Mouse (Mus musculus) splenic B cell, adult 2 months (primary cell): ENCODE results near the gene Lrrc7.
A peak's percentile ranks its signal among the peaks of the same experiment; 100 is the strongest.

Experiments used
- DNase-seq: peaks from one replicate; pipeline ENCODE4 v3.0.0-alpha.2; 2011; ENCODE audit warnings: low read depth, low spot score
- H3K27me3 ChIP-seq: 2 replicates; pipeline ENCODE4 v1.6.1; 2012; ENCODE audit warnings: mild to moderate bottlenecking, low read length, moderate library complexity, mixed read lengths; ENCODE audit not compliant: control insufficient read depth, poor library complexity, insufficient read depth, severe bottlenecking
- H3K36me3 ChIP-seq: 2 replicates; pipeline ENCODE4 v1.6.1; 2012; ENCODE audit warnings: mild to moderate bottlenecking, low read length, moderate library complexity, mixed read lengths; ENCODE audit not compliant: control insufficient read depth, poor library complexity, insufficient read depth, severe bottlenecking

Gene Lrrc7

DNA sequence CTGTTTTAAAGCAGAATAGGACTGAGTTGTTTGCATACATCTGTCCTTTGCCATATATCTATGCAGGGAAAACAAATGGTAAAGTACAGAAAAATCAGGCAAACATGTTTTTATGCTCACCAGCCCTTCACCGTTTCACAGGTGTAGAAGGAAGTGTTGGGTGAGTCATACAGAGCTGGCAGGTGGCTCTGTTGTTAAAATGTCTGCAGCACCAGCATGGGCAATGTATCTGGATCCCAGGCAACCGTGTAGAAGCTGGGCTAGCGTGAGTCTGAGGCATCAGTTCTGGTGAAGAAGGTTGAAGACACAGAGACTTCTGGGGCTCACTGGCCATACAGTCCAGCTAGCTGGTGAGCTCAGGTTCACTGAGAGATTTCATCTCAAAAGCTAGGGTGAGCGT, 468.1 kb downstream of the Lrrc7 start:
- no peaks in the 10 kb centered on the region for H3K36me3 ChIP-seq
- H3K27me3 ChIP-seq = no peaks in the 10 kb centered on the region
- no peak for DNase-seq

DNA sequence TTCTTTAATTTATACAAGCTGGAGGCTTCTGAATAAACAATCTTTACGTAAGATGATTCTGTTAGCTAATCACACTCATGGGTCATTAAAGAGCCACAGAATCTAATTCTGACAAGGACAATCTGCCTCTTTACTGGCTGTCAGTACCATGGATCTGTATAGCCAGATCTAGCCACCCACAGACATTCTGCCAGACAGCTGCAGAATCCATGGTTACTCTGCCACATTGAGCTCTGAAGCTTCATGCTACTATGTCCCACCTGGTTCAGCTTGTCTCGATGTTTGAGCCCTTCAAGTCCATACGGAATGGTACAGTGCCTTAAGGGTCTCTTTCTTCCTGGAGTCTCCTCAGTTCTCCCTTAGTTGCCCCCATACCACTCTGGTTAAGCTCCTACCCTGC, 470.4 kb downstream of the Lrrc7 start:
- Histone ChIP-seq H3K27me3 (no peaks in the 10 kb centered on the region), H3K36me3 (no peaks in the 10 kb centered on the region)

DNA sequence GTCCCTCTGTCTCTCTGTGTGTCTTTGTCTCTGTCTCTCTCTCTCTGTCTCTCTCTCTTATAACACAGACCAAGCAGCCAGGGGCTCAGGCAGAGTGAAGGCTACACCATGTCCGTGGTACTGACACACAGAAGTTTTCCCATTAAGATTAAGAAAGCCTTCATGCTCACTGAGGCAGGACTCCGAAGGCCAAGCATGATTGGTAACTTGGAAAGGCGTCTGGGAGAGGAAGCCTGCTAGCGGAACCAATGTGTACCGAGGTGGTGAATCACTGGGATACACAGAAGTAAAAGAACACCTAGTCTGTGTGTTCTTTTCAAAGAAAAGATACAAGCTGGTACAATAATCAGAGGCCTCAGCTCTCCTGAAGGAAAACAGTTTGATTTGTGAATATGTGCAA, 484.2 kb downstream of the Lrrc7 start:
- DNase-seq = no peak
- Histone ChIP-seq H3K27me3 (no peaks in the 10 kb centered on the region; the same call in 1 of the 2 replicates), H3K36me3 (no peaks in the 10 kb centered on the region)

More for the DNA sequence above, 470.4 kb downstream of the Lrrc7 start:
- DNase-seq = no peak

DNA sequence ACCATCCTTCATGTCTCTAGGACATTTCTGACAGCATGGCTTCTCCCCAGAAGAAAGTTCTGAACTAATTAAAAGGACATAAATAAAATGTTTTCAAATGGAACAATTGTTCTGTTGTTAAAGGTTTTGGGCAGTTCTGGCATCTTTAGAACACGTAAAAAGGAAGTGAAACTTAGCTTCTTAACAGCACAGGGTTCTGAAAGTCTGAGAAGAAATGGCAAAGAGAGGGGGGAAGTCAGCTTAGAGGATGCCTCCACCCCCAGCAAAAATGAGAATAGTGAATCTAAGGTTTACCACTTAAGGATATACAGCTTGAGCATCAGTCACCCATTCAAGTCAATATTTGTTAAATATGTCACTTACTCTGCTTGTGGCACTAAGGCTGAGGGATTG, 484.6 kb downstream of the Lrrc7 start:
- peak; percentile 74 for DNase-seq
- no peaks in the 10 kb centered on the region; the same call in 1 of the 2 replicates for H3K27me3 ChIP-seq
- H3K36me3 ChIP-seq = no peaks in the 10 kb centered on the region

DNA sequence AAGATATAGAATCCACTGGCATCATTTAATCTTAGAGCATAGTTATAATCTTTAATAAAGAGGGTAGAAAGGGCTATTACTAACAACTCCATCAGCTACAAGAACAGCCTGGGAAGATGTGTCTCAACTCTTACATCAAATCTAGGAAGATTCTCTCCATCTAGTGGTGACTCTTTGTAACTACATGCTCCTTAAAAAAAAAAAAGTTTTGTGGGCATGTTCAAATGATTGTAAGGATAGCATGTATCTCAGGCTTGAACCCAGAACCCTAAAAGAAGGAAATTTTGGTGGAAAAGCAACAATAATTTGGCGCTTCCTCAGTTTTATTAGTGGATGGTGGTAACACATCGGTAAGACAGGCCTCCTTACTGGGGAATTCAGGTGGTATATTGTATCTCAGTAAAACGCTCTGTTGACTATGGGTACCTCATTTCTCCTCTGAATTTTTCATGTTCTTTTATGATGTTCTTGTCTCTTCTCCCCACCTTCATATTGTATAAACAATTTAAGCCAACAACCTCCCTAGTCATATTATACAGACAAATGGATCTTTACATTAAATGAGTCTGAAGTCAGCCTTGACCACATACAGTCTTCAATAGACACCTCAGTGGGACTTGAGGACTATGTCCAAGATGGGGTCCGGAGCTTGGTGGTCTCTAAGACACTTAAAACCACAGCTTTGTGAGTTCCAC, 485.2 kb downstream of the Lrrc7 start:
- H3K27me3 ChIP-seq = no peaks in the 10 kb centered on the region; the same call in 1 of the 2 replicates
- H3K36me3 ChIP-seq = no peaks in the 10 kb centered on the region
- DNase-seq = peak; percentile 64

DNA sequence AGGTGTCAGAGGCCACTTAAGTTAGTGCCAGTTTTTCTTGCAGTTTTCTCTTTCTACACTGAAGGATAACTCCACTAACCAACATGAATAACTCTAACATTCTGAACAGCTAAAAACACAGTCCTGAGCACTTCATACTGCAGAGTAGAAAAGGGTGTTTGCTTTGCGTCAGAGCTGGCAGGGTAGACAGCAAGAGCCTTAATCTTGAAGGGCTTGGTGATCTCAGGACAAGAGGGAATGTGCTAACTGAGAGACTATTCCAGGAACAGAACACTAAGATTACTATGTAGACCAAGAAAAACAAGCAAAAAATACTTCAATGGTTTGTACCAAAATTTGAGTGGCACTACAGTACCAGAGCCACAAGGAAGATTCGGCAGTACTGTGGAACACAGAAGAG, 487.0 kb downstream of the Lrrc7 start:
- no peak for DNase-seq
- H3K36me3 ChIP-seq = no peaks in the 10 kb centered on the region
- H3K27me3 ChIP-seq = no peaks in the 10 kb centered on the region; the same call in 1 of the 2 replicates

DNA sequence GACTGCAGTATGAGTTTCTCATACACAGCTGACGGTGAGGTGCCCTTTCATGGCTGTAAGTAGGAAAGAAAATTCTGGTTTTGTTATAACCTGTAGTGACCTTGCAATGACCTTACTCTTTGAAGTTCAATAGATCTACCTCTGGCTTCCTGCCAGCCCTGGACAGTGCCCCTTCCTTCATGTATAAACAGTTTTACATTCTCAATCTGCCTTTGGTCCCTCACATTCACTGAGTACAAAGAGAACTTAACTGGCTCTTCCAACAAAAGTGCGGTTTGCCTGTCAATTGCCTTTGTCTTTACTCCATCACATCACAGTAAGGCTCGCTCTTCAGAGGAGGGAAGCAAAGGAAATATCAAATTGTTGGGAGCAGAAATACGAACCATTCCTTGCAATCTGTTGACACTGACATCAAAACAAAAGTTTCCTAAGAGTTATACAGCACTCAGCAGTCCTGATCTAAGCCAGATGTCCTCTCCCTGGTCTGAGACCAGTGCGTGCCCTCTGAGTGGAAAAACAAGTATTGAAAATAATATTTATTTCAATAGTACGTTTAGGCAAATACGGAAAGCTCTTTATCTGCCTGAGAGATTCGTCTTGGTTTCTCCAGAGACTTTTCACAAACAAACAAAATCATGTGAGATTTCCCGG, 493.3 kb downstream of the Lrrc7 start:
- H3K27me3 ChIP-seq = no peaks in the 10 kb centered on the region
- 0 out of 2 replicates have a peak, but pooled peaks cover 3% of the 10 kb centered on the region for H3K36me3 ChIP-seq
- DNase-seq = no peak

DNA sequence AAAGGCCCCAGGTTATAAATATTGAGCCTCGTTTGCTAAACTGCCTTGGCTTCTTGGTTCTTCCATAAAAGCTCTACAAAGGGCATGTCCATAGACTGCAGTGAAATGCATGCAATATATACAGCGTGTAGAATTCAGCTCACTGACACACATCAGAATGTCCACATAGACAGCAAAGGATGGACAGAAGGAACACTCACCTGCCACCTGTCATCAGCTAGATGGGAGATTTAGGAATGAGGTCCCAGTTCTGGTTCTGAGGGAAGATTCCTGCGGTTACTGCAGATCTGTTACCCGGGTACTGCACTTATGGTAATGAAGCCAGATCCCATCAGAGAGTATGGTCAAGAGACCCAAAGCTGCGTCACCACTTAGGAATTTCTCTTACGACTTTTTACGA, 494.1 kb downstream of the Lrrc7 start:
- Histone ChIP-seq H3K36me3 (0 out of 2 replicates have a peak, but pooled peaks cover 3% of the 10 kb centered on the region), H3K27me3 (no peaks in the 10 kb centered on the region)
- no peak for DNase-seq

DNA sequence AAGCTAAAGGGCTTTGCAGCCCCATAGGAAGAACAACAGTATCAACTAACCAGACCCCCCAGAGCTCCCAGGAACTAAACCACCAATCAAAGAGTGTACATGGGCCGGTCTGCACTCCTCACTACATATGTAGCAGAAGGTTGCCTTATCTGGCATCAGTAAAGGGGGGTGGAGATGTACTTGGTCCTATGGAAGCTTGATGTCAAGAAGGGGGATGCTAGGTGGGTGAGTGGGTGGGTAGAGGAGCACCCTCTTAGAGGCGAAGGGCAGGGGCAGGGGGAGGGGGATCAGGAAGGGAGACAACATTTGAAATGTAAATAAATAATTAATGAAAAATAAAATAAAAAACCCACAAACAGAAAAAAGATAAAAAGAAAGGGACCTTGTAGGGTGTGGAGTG, 496.8 kb downstream of the Lrrc7 start:
- H3K36me3 ChIP-seq = 0 out of 2 replicates have a peak, but pooled peaks cover 3% of the 10 kb centered on the region
- no peaks in the 10 kb centered on the region for H3K27me3 ChIP-seq
- no peak for DNase-seq

DNA sequence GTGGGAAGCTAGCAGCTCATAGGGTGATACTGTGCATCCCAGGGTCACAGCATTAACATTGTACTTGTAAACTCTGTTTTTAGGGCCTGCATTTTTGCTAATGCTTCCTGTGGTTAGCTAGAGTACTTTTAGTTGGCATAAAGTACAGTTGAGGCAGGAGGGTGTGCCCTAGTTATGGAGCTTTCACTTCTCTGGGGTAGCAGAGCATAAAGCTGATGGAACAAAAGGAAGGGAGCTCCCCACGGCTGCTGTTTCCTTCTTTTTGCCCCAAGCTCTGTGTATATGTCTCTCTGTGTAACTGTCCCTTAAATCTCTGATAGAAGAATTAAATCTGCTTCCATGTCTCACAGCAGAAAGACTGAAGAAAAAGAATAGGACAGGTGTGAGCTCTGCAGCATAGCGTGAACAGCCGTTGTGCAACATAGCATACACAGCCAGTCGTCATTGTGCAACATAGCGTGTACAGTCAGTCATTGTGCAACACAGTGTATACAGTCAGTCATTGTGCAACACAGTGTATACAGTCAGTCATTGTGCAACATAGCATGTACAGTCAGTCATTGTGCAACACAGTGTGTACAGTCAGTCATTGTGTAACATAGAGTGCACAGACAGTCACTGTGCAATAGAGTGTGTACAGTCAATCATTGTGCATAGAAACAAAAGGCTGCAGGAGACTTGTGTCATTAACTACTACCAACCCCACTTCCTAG, 500.1 kb downstream of the Lrrc7 start:
- Histone ChIP-seq H3K36me3 (peaks cover 4% of the 10 kb centered on the region; the same call in 1 of the 2 replicates), H3K27me3 (no peaks in the 10 kb centered on the region)
- DNase-seq = no peak

DNA sequence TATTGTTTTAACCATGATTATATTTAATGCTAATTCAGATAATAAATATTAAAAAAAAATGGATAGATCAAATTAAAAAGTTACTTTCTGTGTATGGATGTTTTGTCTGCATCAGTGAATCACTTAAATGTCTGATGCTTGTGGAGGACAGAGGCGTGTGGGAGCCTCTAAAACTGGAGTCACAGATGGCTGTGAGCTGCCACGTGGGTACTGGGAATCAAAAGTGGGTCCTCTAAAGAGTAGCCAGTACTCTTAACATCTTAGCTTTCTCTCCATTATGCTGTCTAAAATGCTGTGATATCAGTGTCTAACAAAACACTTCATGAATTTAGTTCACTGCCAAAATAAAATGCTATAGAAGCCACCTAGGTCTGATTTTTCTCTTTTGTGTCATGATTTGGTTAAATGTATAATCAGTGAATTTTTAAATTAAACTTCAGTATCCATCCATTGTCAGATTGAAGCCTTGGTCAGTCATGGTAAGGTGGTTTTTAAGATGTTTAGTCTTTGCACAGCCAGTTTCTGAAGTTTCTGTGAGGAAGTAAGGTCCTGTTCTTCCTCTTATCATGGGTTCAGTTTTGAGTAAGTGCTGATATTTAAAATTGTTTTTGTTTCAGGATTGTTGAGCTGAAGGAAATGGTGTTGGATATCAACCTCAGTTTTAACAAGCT, 501.3 kb downstream of the Lrrc7 start:
- DNase-seq = peak; percentile 26
- Histone ChIP-seq H3K36me3 (peaks cover 3% of the 10 kb centered on the region; the same call in 1 of the 2 replicates), H3K27me3 (no peaks in the 10 kb centered on the region)

DNA sequence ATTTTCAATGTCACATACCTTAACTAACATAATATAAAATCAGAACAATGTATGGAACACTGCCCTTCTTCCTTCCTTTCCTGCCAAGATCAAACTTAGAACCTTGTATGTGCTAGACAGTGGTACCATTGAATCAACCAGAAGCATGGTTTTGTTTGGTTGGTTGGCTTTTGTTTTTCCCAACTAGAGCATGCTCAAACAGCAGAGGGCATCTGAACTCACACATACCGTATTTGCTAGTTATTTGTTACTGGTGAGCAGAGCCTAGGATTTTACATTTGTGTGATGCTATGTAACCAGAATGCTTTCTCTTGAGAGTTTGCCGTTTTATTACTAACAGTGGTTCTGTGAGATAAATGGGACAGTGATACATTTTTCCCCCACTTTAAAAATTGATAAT, 512.5 kb downstream of the Lrrc7 start:
- no peak for DNase-seq
- Histone ChIP-seq H3K36me3 (peaks cover 2% of the 10 kb centered on the region), H3K27me3 (no peaks in the 10 kb centered on the region)

DNA sequence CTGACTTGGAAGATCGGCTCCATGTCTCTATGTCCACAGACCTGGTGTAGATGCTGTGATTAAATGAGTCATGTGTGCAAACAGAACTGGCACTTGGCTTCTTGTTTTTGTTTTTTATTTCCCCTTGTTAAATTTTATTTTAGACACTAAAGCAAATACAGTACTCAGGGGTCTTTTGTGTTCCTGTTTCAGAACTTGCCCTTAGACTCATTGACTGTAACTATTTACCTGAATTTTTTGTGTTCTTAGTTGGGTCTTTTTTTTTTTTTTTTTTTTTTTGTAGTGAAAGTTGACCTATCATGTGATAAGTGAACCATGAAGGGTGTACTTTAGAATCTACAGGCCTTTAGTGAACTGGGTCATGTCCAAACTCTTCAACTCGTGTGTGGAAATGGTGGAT, 521.3 kb downstream of the Lrrc7 start:
- no peak for DNase-seq
- H3K36me3 ChIP-seq = no peaks in the 10 kb centered on the region
- no peaks in the 10 kb centered on the region; the same call in 1 of the 2 replicates for H3K27me3 ChIP-seq

DNA sequence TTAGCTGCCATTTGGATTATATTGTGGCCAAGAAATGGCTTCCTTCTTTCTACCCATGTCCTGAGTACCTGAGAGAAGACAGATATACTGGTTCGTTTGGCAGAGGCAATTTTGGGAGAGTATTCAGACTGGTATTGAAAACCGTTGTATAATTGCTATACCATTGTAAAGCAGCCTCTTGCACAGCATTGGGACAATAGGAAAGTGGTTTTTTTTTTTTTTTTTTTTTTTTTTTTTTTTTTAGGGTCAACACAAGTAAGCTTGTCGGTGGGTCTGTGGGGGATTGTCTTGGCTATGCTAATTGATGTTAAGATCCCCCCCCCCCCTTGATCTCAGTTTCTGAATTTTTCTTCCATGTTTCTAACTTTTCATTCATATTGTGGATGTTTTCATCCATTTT, 523.9 kb downstream of the Lrrc7 start:
- H3K36me3 ChIP-seq = no peaks in the 10 kb centered on the region
- DNase-seq = no peak

More for the DNA sequence above, 523.9 kb downstream of the Lrrc7 start:
- no peaks in the 10 kb centered on the region; the same call in 1 of the 2 replicates for H3K27me3 ChIP-seq
